Mouse (Mus musculus) liver, adult 2 months (tissue): ENCODE results near the gene Fam76b.

Experiments
- CTCF ChIP-seq: fragments of 200-500 bp; IDR thresholded peaks from 2 replicates; pipeline ENCODE4 v1.5.1; 2011; ENCODE audit warnings: low read depth, low read length, control low read depth
- POLR2A ChIP-seq: fragments of 200-500 bp; IDR thresholded peaks from 2 replicates; pipeline ENCODE4 v1.6.1; 2011; ENCODE audit warnings: low read length, control low read depth; ENCODE audit not compliant: insufficient read depth; ENCODE audit errors: extremely low read depth

- TF ChIP-seq CTCF (no peak), POLR2A (no peak)
Observed at GRCm38 (mm10) chr9:13902030-13902429, 74.5 kb downstream of the Fam76b start.
